Mouse (Mus musculus) limb, embryonic 14.5 days (tissue): ENCODE data around the gene Angpt4. TPM values are rescaled to one million over a fixed set of nuclear protein-coding genes. Genes with fewer than 3 reads are reported as not detected.
A peak's percentile ranks its signal among the peaks of the same experiment; 100 is the strongest.

ENCODE experiments used
- ATAC-seq: fragments of 200-750 bp; cut with Nextera tagmentation; 2 replicates; pipeline ENCODE4 v1.8.0; 2017; ENCODE audit warnings: low read depth, moderate number of reproducible peaks, moderate TSS enrichment; ENCODE audit not compliant: low FRiP score
- DNase-seq: peaks from one replicate; pipeline ENCODE4 v3.0.0-alpha.2; 2015; ENCODE audit warnings: low spot score
- H3K27ac ChIP-seq: fragments of 300-500 bp; sonication (generic); replicated peaks from 2 replicates; pipeline ENCODE4 v1.5.1; 2014; ENCODE audit warnings: low read depth, mild to moderate bottlenecking, low read length, moderate library complexity, mixed read lengths
- H3K27me3 ChIP-seq: fragments of 300-500 bp; sonication (generic); 2 replicates; pipeline ENCODE4 v1.6.1; 2014; ENCODE audit warnings: low read length, mixed read lengths; ENCODE audit not compliant: control insufficient read depth, insufficient read depth
- H3K36me3 ChIP-seq: fragments of 300-500 bp; sonication (generic); 2 replicates; pipeline ENCODE4 v1.6.1; 2014; ENCODE audit warnings: mild to moderate bottlenecking, low read length, moderate library complexity, mixed read lengths; ENCODE audit not compliant: control insufficient read depth, insufficient read depth
- H3K4me1 ChIP-seq: fragments of 300-500 bp; sonication (generic); 2 replicates; pipeline ENCODE4 v1.6.1; 2014; ENCODE audit warnings: antibody characterized with exemption, low read length, mixed read lengths; ENCODE audit not compliant: control insufficient read depth, insufficient read depth
- H3K4me2 ChIP-seq: fragments of 300-500 bp; sonication (generic); replicated peaks from 2 replicates; pipeline ENCODE4 v1.6.1; 2014; ENCODE audit warnings: low read depth, mild to moderate bottlenecking, low read length, moderate library complexity; ENCODE audit not compliant: severe bottlenecking
- H3K4me3 ChIP-seq: fragments of 300-500 bp; sonication (generic); replicated peaks from 2 replicates; pipeline ENCODE4 v1.5.1; 2014; ENCODE audit warnings: low read length
- H3K9ac ChIP-seq: fragments of 300-500 bp; sonication (generic); 2 replicates; pipeline ENCODE4 v1.6.1; 2014; ENCODE audit warnings: mild to moderate bottlenecking, low read depth, low read length, moderate library complexity; ENCODE audit not compliant: severe bottlenecking
- H3K9me3 ChIP-seq: fragments of 300-500 bp; sonication (generic); 2 replicates; pipeline ENCODE4 v1.6.1; 2016; ENCODE audit warnings: low read length; ENCODE audit not compliant: control insufficient read depth
- POLR2A ChIP-seq: fragments of 200-500 bp; IDR thresholded peaks from 2 replicates; pipeline ENCODE4 v1.8.0; 2012; ENCODE audit warnings: inconsistent platforms, mild to moderate bottlenecking, moderate library complexity, borderline replicate concordance; ENCODE audit not compliant: insufficient read depth, insufficient read length; ENCODE audit errors: extremely low read depth
- WGBS: fragments of 180-500 bp; shearing (Covaris S2); extraction: QIAGEN DNeasy Blood & Tissue Kit; methylation state at CpG from one replicate; pipeline ENCODE4 v1.1.7; 2014; 5-methylcytosine and 5-hydroxymethylcytosine counted together
- polyA plus RNA-seq, 2 experiments: library from polyadenylated mRNA; depleted of rRNA in 1 of 2; stranded (reverse) in 1 of 2; unstranded in 1 of 2; fragments of >200 nt; fragmentation: Nextera tagmentation in 1 of 2; extraction: Ambion mirVana in 1 of 2; gene quantifications; 2 replicates each; pipeline versions ENCODE4 v1.2.1 to v1.2.3; 2012 to 2014

Angpt4 gene
- polyA plus RNA-seq, 2 experiments: 0.36 to 0.59 TPM

GRCm38 (mm10) chr2:151894209-151894980 is 16.6 kb upstream of the Angpt4 start:
- 35% methylated on average over 8 of the region's 8 CpGs for WGBS
- Histone ChIP-seq H3K4me2 (no peak overlapping the region), H3K27me3 (no peaks in the 10 kb centered on the region), H3K9me3 (no peaks in the 10 kb centered on the region), H3K9ac (no peak overlapping the region), H3K36me3 (no peaks in the 10 kb centered on the region), H3K27ac (0 out of 2 replicates have a peak overlapping the region, but pooled peaks have one; percentile 56), H3K4me3 (no peak overlapping the region), H3K4me1 (peaks cover 12% of the 10 kb centered on the region)
- DNase-seq (no peak), ATAC-seq (peak; percentile 71)
- no peak for TF ChIP-seq POLR2A

GRCm38 (mm10) chr2:151895911-151896310 is 15.1 kb upstream of the Angpt4 start:
- H3K9ac ChIP-seq: no peak overlapping the region
- H3K4me1 ChIP-seq: peaks cover 12% of the 10 kb centered on the region
- 57% methylated on average over 5 of the region's 5 CpGs for WGBS
- ATAC-seq (no peak), DNase-seq (no peak)
- no peak for TF ChIP-seq POLR2A
- no peaks in the 10 kb centered on the region for H3K9me3 ChIP-seq
- no peak overlapping the region for H3K4me3 ChIP-seq
- H3K27me3 ChIP-seq: no peaks in the 10 kb centered on the region
- no peak overlapping the region for H3K27ac ChIP-seq
- H3K4me2 ChIP-seq: no peak overlapping the region
- no peaks in the 10 kb centered on the region for H3K36me3 ChIP-seq

GRCm38 (mm10) chr2:151898106-151898505 is 12.9 kb upstream of the Angpt4 start:
- 78% methylated on average over 1 of the region's 1 CpGs for WGBS
- no peak for DNase-seq
- no peak for TF ChIP-seq POLR2A

DNA sequence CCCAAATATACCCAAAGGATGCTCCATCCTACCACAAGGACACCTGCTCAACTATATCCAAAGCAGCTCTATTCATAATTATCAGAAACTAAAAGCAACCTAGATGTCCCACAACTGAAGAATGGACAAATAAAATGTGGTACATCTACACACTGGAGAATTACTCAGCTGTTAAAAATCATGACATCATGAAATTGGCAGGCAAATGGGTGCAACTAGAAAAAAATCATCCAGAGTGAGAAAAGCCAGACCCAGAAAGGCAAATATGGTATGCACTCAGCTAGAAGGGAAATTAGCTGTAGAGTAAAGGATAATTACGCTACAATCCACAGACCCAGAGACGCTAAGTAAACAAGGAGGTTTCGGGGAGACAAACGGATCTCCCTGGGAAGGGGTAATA is 10.2 kb upstream of the Angpt4 start:
- no peaks in the 10 kb centered on the region for H3K4me1 ChIP-seq

More at GRCm38 (mm10) chr2:151898106-151898505, 12.9 kb upstream of the Angpt4 start:
- H3K27me3 ChIP-seq: no peaks in the 10 kb centered on the region
- peaks cover 12% of the 10 kb centered on the region for H3K4me1 ChIP-seq
- H3K9me3 ChIP-seq: no peaks in the 10 kb centered on the region
- ATAC-seq: no peak
- no peak overlapping the region for H3K4me2 ChIP-seq
- H3K9ac ChIP-seq: no peak overlapping the region
- H3K36me3 ChIP-seq: no peaks in the 10 kb centered on the region
- no peak overlapping the region for H3K4me3 ChIP-seq
- H3K27ac ChIP-seq: no peak overlapping the region

GRCm38 (mm10) chr2:151903267-151903666 is 7.7 kb upstream of the Angpt4 start:
- Histone ChIP-seq H3K27me3 (no peaks in the 10 kb centered on the region), H3K27ac (no peak overlapping the region), H3K9ac (no peak overlapping the region), H3K4me2 (no peak overlapping the region), H3K4me1 (no peaks in the 10 kb centered on the region), H3K36me3 (no peaks in the 10 kb centered on the region), H3K4me3 (no peak overlapping the region), H3K9me3 (no peaks in the 10 kb centered on the region)
- ATAC-seq: no peak
- WGBS: 83% methylated on average over 6 of the region's 6 CpGs
- DNase-seq: no peak
- TF ChIP-seq POLR2A: no peak

More for the DNA sequence above, 10.2 kb upstream of the Angpt4 start:
- no peak overlapping the region for H3K27ac ChIP-seq
- H3K9me3 ChIP-seq: no peaks in the 10 kb centered on the region
- H3K36me3 ChIP-seq: no peaks in the 10 kb centered on the region
- WGBS: 32% methylated on average over 4 of the region's 4 CpGs
- TF ChIP-seq POLR2A: no peak
- ATAC-seq: no peak
- H3K9ac ChIP-seq: no peak overlapping the region
- no peak overlapping the region for H3K4me2 ChIP-seq
- no peaks in the 10 kb centered on the region for H3K27me3 ChIP-seq
- no peak for DNase-seq
- H3K4me3 ChIP-seq: no peak overlapping the region
